ENCODE assay signal across 14 mouse cellular contexts in the genomic region with DNA sequence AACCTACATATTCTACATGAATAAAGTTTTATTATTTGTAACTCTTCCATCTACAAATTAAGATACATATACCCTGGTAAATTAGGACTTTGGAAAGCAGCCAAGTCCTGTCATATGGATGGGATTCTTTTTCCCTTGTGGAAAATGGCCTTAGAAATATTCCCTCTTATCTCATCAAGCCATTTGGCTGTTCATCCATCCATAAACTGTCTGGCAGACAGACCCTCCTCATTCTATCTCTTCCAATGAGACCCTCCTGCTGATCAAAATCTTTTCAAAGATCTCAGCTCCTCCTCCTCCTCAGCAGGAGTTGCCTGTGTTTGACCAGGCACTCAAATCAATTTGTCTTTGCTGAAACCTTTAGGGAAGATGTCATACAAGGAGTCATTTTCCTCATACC.
"Had no signal": no experiment of that assay in that cellular context is flagged by ENCODE, and none has a peak within 500 bp of the region (broad histone marks: within the 10 kb centered on the region; RNA-seq: fewer than 3 reads in every experiment).

No protein-coding gene starts in this region.

- H3K9me3 ChIP-seq: limb, embryonic 13.5 days; midbrain, embryonic 10.5 days had no signal

- DNase-seq: kidney, adult 11 months; kidney, adult 9 months; kidney, postnatal 36 days; layer of hippocampus, adult 9-11 months; layer of hippocampus, postnatal 36 days; lung, adult 2 months; lung, postnatal 10 days; lung, postnatal 4 days; thymus, postnatal 4 days had no signal

- H3K27ac ChIP-seq: kidney, postnatal 0 days; limb, embryonic 13.5 days; liver, embryonic 14.5 days; midbrain, embryonic 10.5 days; stomach, postnatal 0 days had no signal

- H3K4me1 ChIP-seq: limb, embryonic 13.5 days; midbrain, embryonic 10.5 days had no signal

- H3K4me3 ChIP-seq: limb, embryonic 13.5 days; midbrain, embryonic 10.5 days had no signal

- H3K27me3 ChIP-seq: limb, embryonic 13.5 days had no signal

- H3K36me3 ChIP-seq: limb, embryonic 13.5 days; midbrain, embryonic 10.5 days had no signal

- H3K4me2 ChIP-seq: limb, embryonic 13.5 days had no signal

- H3K9ac ChIP-seq: limb, embryonic 13.5 days; liver, embryonic 14.5 days had no signal
